Mouse (Mus musculus): ENCODE measurements at regions not wholly inside any gene's neighbourhood (a gene's known extent, or its start where the extent isn't known, plus 50 kb on each side); places are given as distances from the start of the nearest gene placed in this dataset.
"Not testable (repeated sequence)": the region's sequence is repeated elsewhere in the genome, so short reads cannot be mapped to it uniquely, and the experiment has no call there.

GRCm38 (mm10) chr7:73600003-73600385, 58.4 kb upstream of the Chd2 start:
- peaks cover 20% of the 10 kb centered on the region for H3K4me1 ChIP-seq (ENCODE audit: control insufficient read depth, insufficient read depth, low read length)
- 90% methylated on average over 3 of the region's 3 CpGs for WGBS
- H3K36me3 ChIP-seq (ENCODE audit: control insufficient read depth, insufficient read depth, low read length); H3K9ac ChIP-seq (replicated peaks; ENCODE audit: low read depth, low read length); H3K4me2 ChIP-seq (replicated peaks; ENCODE audit: low read depth, low read length); ATAC-seq (ENCODE audit: insufficient number of reproducible peaks, insufficient read depth, low FRiP score, low read depth); H3K9me3 ChIP-seq (ENCODE audit: control insufficient read depth, low read depth, low read length); H3K4me3 ChIP-seq (ENCODE audit: low read depth, low read length); H3K27me3 ChIP-seq (ENCODE audit: control insufficient read depth, insufficient read depth, low read length); H3K27ac ChIP-seq (ENCODE audit: low read length): not testable (repeated sequence)

DNA sequence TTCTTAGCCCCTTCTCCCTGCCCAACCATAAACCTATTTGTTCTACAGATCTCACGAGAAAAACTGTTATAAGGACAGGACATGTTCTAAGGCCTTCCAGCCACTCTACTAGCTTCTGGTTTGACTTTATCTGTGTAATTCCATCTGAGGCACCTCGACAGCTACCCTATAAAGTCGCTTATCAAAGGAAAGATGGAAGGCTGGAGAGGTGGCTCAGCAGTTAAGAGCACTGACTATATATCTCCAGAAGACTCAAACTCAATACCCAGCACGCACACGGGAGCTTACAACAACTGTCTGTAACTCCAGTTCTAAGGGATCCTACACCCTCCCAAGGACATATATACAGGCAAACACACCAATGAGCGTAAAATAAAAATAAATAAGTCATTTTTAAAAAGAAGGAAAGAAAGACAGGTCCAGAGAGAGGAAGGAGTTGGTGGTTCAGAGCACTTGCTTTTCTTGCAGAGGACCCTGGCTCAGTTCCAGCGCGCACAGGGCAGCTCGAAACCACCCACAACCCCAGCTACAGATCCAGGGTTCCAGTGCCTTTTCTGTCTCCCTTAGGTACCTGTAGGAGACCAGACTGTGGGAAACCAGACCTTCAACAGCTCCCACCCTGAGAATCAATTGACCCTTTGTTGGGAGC, 57.8 kb upstream of the Chd2 start:
- Histone ChIP-seq H3K9ac (replicated peaks; ENCODE audit: low read depth, low read length) (no peak overlapping the region), H3K27me3 (ENCODE audit: control insufficient read depth, insufficient read depth, low read length) (no peaks in the 10 kb centered on the region), H3K9me3 (ENCODE audit: control insufficient read depth, low read depth, low read length) (peaks cover 4% of the 10 kb centered on the region; the same call in 1 of the 2 replicates), H3K4me3 (ENCODE audit: low read depth, low read length) (no peak overlapping the region), H3K36me3 (ENCODE audit: control insufficient read depth, insufficient read depth, low read length) (no peaks in the 10 kb centered on the region), H3K4me1 (ENCODE audit: control insufficient read depth, insufficient read depth, low read length) (peaks cover 20% of the 10 kb centered on the region), H3K27ac (ENCODE audit: low read length) (no peak overlapping the region), H3K4me2 (replicated peaks; ENCODE audit: low read depth, low read length) (no peak overlapping the region)
- no peak for ATAC-seq (ENCODE audit: insufficient number of reproducible peaks, insufficient read depth, low FRiP score, low read depth)
- 93% methylated on average over 9 of the region's 9 CpGs for WGBS

- Histone ChIP-seq H3K27me3 (ENCODE audit: control insufficient read depth, insufficient read depth, low read length) (no peaks in the 10 kb centered on the region), H3K4me1 (ENCODE audit: control insufficient read depth, insufficient read depth, low read length) (peaks cover 26% of the 10 kb centered on the region), H3K4me3 (ENCODE audit: low read depth, low read length) (no peak overlapping the region), H3K27ac (ENCODE audit: low read length) (no peak overlapping the region), H3K36me3 (ENCODE audit: control insufficient read depth, insufficient read depth, low read length) (no peaks in the 10 kb centered on the region), H3K9ac (replicated peaks; ENCODE audit: low read depth, low read length) (no peak overlapping the region), H3K4me2 (replicated peaks; ENCODE audit: low read depth, low read length) (no peak overlapping the region), H3K9me3 (ENCODE audit: control insufficient read depth, low read depth, low read length) (peaks cover 4% of the 10 kb centered on the region; the same call in 1 of the 2 replicates)
- 79% methylated on average over 5 of the region's 5 CpGs for WGBS
- ATAC-seq (ENCODE audit: insufficient number of reproducible peaks, insufficient read depth, low FRiP score, low read depth), result no peak
These were observed 56.3 kb upstream of the Chd2 start for GRCm38 (mm10) chr7:73597968-73598367.

DNA sequence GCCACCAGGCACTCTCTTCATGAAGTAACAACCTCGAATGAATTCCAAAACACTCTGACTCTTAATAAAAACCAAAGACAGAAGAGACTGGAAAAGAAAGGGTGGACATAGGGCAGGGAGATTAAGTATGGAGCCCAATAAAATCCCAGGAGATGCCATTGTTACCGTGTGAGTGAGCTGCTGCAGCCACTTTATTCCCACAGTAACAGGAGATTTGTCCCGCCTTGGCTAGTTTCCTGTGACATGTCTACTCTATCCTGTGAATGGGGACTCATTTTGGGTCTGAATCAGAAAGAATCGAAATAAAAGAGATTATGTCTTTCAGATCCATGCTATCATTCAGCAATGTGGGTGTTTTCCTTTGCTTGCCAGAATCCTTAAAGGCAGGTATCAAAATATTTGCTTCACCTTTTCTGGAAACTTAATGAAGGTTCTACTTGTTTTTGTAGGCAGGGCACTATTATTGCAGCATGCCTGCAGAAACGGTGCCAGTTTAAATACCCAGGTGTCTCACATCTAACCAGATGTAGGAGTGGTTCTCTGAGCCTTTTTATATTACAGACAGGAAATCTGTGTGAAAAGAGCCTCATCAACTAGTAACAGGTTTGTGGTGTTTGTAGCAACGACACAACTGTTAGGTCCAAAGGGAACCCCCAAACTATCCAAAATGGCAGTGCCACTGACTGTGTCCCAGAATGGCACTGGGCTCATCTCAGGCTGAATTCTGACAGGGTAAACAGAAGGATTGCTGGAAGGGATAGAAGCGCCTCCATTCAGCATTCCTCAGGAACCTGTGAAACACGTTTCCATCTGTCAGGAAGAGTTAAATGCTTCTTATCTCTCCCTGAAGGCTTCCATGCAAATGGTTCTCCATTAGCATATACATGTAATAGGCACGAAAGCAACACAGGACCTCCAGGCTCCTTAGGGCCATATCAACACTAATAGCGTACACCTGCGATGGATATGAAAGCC, 55.5 kb upstream of the Chd2 start:
- Histone ChIP-seq H3K4me1 (ENCODE audit: control insufficient read depth, insufficient read depth, low read length) (peaks cover 26% of the 10 kb centered on the region), H3K27ac (ENCODE audit: low read length) (peak overlapping the region; percentile 94), H3K4me3 (ENCODE audit: low read depth, low read length) (no peak overlapping the region), H3K36me3 (ENCODE audit: control insufficient read depth, insufficient read depth, low read length) (no peaks in the 10 kb centered on the region), H3K9me3 (ENCODE audit: control insufficient read depth, low read depth, low read length) (peaks cover 4% of the 10 kb centered on the region; the same call in 1 of the 2 replicates), H3K27me3 (ENCODE audit: control insufficient read depth, insufficient read depth, low read length) (no peaks in the 10 kb centered on the region), H3K4me2 (replicated peaks; ENCODE audit: low read depth, low read length) (no peak overlapping the region), H3K9ac (replicated peaks; ENCODE audit: low read depth, low read length) (no peak overlapping the region)
- WGBS, result 51% methylated on average over 11 of the region's 11 CpGs
- no peak for ATAC-seq (ENCODE audit: insufficient number of reproducible peaks, insufficient read depth, low FRiP score, low read depth)

DNA sequence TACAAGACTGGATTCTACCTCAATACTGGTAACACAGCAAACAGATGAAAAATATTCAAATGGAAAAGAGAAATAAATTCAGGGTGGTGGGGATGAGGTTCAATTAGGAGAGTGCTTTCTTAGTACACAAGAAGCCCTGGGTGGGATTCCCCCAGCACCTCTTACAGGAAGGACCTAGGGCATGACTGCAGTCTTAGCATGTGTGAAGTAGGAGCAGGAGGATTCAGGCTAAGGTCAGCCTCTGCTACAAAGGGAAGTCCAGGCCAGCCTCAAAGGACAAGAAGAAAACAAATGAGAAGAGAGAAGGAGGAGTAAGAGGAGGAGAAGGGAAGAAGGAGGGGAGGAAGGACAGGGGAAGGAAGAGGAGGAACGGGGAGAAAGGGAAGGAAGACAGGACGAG, 54.8 kb upstream of the Chd2 start:
- no peak overlapping the region for H3K9ac ChIP-seq (replicated peaks; ENCODE audit: low read depth, low read length)

DNA sequence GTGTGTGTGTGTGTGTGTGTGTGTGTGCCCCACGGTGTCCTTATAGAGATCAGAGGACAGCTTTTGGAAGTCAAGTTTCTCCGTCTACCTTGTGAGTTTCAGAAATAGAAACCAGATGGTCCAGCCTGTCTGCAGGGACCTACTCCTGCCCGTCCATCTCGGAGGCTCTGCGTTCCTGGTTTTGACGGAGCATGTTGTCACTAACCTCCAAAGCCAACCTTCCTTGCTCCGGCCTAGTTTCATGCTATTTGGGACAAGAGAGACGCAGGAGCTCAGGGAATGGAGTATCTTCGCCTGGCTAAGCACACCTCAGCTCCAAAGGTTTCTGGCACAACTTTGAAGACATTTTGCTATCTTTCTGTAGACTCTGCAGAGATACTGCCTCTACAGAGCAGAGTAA, 54.2 kb upstream of the Chd2 start:
- 43% methylated on average over 9 of the region's 9 CpGs for WGBS
- Histone ChIP-seq H3K4me2 (replicated peaks; ENCODE audit: low read depth, low read length) (peak overlapping the region; percentile 48), H3K36me3 (ENCODE audit: control insufficient read depth, insufficient read depth, low read length) (no peaks in the 10 kb centered on the region), H3K27me3 (ENCODE audit: control insufficient read depth, insufficient read depth, low read length) (no peaks in the 10 kb centered on the region), H3K4me3 (ENCODE audit: low read depth, low read length) (no peak overlapping the region), H3K27ac (ENCODE audit: low read length) (peak overlapping the region; percentile 94), H3K9ac (replicated peaks; ENCODE audit: low read depth, low read length) (peak overlapping the region; percentile 15; the same call in 1 of the 2 replicates), H3K9me3 (ENCODE audit: control insufficient read depth, low read depth, low read length) (peaks cover 4% of the 10 kb centered on the region; the same call in 1 of the 2 replicates), H3K4me1 (ENCODE audit: control insufficient read depth, insufficient read depth, low read length) (peaks cover 26% of the 10 kb centered on the region)
- no peak for ATAC-seq (ENCODE audit: insufficient number of reproducible peaks, insufficient read depth, low FRiP score, low read depth)

More for the DNA sequence above, 54.8 kb upstream of the Chd2 start:
- Histone ChIP-seq H3K4me1 (ENCODE audit: control insufficient read depth, insufficient read depth, low read length) (peaks cover 26% of the 10 kb centered on the region), H3K36me3 (ENCODE audit: control insufficient read depth, insufficient read depth, low read length) (no peaks in the 10 kb centered on the region), H3K27me3 (ENCODE audit: control insufficient read depth, insufficient read depth, low read length) (no peaks in the 10 kb centered on the region), H3K4me2 (replicated peaks; ENCODE audit: low read depth, low read length) (no peak overlapping the region), H3K4me3 (ENCODE audit: low read depth, low read length) (no peak overlapping the region), H3K9me3 (ENCODE audit: control insufficient read depth, low read depth, low read length) (peaks cover 4% of the 10 kb centered on the region; the same call in 1 of the 2 replicates), H3K27ac (ENCODE audit: low read length) (peak overlapping the region; percentile 94)
- WGBS, result 50% methylated on average over 2 of the region's 2 CpGs
- no peak for ATAC-seq (ENCODE audit: insufficient number of reproducible peaks, insufficient read depth, low FRiP score, low read depth)

GRCm38 (mm10) chr7:73595140-73595825, 53.7 kb upstream of the Chd2 start:
- H3K9ac ChIP-seq (replicated peaks; ENCODE audit: low read depth, low read length), result peak overlapping the region; percentile 15

More at GRCm38 (mm10) chr7:73595140-73595825, 53.7 kb upstream of the Chd2 start:
- Histone ChIP-seq H3K4me2 (replicated peaks; ENCODE audit: low read depth, low read length) (peak overlapping the region; percentile 48), H3K9me3 (ENCODE audit: control insufficient read depth, low read depth, low read length) (peaks cover 4% of the 10 kb centered on the region; the same call in 1 of the 2 replicates), H3K4me1 (ENCODE audit: control insufficient read depth, insufficient read depth, low read length) (peaks cover 26% of the 10 kb centered on the region), H3K36me3 (ENCODE audit: control insufficient read depth, insufficient read depth, low read length) (no peaks in the 10 kb centered on the region), H3K4me3 (ENCODE audit: low read depth, low read length) (peak overlapping the region; percentile 27), H3K27ac (ENCODE audit: low read length) (peak overlapping the region; percentile 94), H3K27me3 (ENCODE audit: control insufficient read depth, insufficient read depth, low read length) (no peaks in the 10 kb centered on the region)
- 1% methylated on average over 23 of the region's 23 CpGs for WGBS
- peak; percentile 100 for ATAC-seq (ENCODE audit: insufficient number of reproducible peaks, insufficient read depth, low FRiP score, low read depth)

All from stomach, embryonic 14.5 days (tissue).